Mouse (Mus musculus) midbrain, embryonic 12.5 days (tissue): ENCODE measurements around the gene Tat. TPM values are rescaled to one million over a fixed set of nuclear protein-coding genes. Genes with fewer than 3 reads are reported as not detected.
A peak's percentile ranks its signal among the peaks of the same experiment; 100 is the strongest.

Source experiments
- ATAC-seq: fragments of 200-750 bp; cut with Nextera tagmentation; 2 replicates; pipeline ENCODE4 v1.8.0; 2017; ENCODE audit warnings: low read depth, moderate TSS enrichment, moderate library complexity; ENCODE audit not compliant: low FRiP score
- H3K27ac ChIP-seq: fragments of 300-500 bp; sonication (generic); replicated peaks from 2 replicates; pipeline ENCODE4 v1.5.1; 2016; ENCODE audit warnings: mild to moderate bottlenecking
- H3K27me3 ChIP-seq: fragments of 300-500 bp; sonication (generic); 2 replicates; pipeline ENCODE4 v1.6.1; 2016; ENCODE audit warnings: mild to moderate bottlenecking
- H3K36me3 ChIP-seq: fragments of 300-500 bp; sonication (generic); 2 replicates; pipeline ENCODE4 v1.6.1; 2016
- H3K4me1 ChIP-seq: fragments of 300-500 bp; sonication (generic); 2 replicates; pipeline ENCODE4 v1.6.1; 2016
- H3K4me2 ChIP-seq: fragments of 300-500 bp; sonication (generic); replicated peaks from 2 replicates; pipeline ENCODE4 v1.6.1; 2016; ENCODE audit warnings: mild to moderate bottlenecking, moderate library complexity
- H3K4me3 ChIP-seq: fragments of 300-500 bp; sonication (generic); 2 replicates; pipeline ENCODE4 v1.5.1; 2016; ENCODE audit warnings: mild to moderate bottlenecking
- H3K9ac ChIP-seq: fragments of 300-500 bp; sonication (generic); replicated peaks from 2 replicates; pipeline ENCODE4 v1.6.1; 2016; ENCODE audit warnings: mild to moderate bottlenecking, moderate library complexity
- H3K9me3 ChIP-seq: fragments of 300-500 bp; sonication (generic); 2 replicates; pipeline ENCODE4 v1.6.1; 2016; ENCODE audit warnings: mild to moderate bottlenecking
- WGBS: fragments of 180-500 bp; shearing (Covaris S2); methylation state at CpG from one replicate; pipeline ENCODE4 v1.1.7; 2016; 5-methylcytosine and 5-hydroxymethylcytosine counted together
- polyA plus RNA-seq: library from polyadenylated mRNA; unstranded; fragments of >200 nt; fragmentation: Nextera tagmentation; extraction: Ambion mirVana; gene quantifications from 2 replicates; pipeline ENCODE4 v1.2.1, GENCODE M21; 2016

Gene Tat
- polyA plus RNA-seq, 1 experiment from 2014 or later: not detected

DNA sequence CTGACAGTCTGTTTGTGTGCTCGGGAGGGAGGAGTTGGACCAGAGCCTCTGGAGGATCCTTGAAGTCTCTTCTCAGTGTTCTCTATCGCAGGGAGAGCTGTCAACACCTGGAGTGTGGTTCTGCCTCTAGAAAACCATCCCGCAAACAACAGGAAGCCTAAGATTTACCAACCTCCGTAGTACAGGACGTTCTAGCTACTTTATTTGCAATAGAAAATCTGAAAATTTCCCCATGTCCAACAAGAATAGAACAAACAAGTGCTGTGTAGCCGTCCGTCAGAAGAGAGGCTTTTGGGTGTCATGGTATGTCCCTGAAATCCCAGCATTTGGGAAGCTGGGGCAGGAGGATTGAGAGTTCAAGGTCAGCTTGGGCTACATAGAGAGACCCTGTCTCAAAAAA, 2.5 kb upstream of the Tat start:
- H3K4me2 ChIP-seq: no peak overlapping the region
- no peaks in the 10 kb centered on the region for H3K4me1 ChIP-seq
- no peaks in the 10 kb centered on the region for H3K27me3 ChIP-seq
- no peaks in the 10 kb centered on the region for H3K36me3 ChIP-seq
- H3K27ac ChIP-seq: no peak overlapping the region
- no peaks in the 10 kb centered on the region for H3K9me3 ChIP-seq
- H3K4me3 ChIP-seq: no peak overlapping the region
- H3K9ac ChIP-seq: no peak overlapping the region
- 87% methylated on average over 7 of the region's 7 CpGs for WGBS
- ATAC-seq: no peak

DNA sequence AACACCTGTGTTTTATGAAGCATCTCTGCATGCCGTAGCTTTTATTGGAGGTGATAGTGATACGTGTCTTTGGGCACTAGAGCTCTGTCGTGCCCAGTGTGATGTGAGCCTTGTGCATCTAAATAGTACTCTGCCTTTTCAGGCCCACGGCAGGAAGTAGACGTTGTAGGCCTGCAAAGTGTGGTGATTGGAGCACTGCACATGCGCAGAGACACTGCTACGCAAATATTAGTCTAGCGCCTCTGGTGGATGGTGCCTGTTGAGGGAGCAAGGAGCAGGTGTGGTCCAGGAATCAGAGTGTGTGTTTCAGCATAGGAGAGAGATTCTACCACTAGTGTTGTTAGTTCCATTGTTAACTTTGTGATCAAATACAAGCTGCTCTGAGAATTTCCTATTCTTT, 1.1 kb upstream of the Tat start:
- Histone ChIP-seq H3K9ac (no peak overlapping the region), H3K27ac (no peak overlapping the region), H3K4me1 (no peaks in the 10 kb centered on the region), H3K27me3 (no peaks in the 10 kb centered on the region), H3K4me3 (no peak overlapping the region), H3K4me2 (no peak overlapping the region), H3K36me3 (no peaks in the 10 kb centered on the region), H3K9me3 (no peaks in the 10 kb centered on the region)
- 92% methylated on average over 8 of the region's 8 CpGs for WGBS
- ATAC-seq: no peak

DNA sequence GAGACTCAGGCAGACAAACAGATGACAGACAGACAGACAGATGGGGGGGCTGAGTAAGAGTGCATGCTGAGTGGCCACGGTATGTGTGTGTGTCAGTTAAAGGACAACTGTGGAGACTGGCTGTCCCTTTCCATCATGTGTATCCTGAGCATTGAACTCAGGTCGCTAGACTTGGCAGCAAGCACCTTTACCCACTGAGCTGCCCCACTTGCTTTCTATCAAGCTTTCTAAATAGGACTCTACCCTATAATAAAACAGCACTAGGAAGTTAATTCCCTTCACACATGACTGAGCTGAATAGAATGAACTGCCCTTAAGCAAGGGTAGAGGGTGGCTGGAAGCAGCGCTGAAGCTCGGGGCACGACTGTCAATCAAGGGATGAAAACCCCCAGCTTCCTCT, 1.9 kb downstream of the Tat start:
- Histone ChIP-seq H3K27ac (no peak overlapping the region), H3K9me3 (no peaks in the 10 kb centered on the region), H3K4me2 (no peak overlapping the region), H3K27me3 (no peaks in the 10 kb centered on the region), H3K4me3 (no peak overlapping the region), H3K36me3 (no peaks in the 10 kb centered on the region), H3K9ac (no peak overlapping the region), H3K4me1 (no peaks in the 10 kb centered on the region)
- 71% methylated on average over 5 of the region's 5 CpGs for WGBS
- ATAC-seq: no peak

DNA sequence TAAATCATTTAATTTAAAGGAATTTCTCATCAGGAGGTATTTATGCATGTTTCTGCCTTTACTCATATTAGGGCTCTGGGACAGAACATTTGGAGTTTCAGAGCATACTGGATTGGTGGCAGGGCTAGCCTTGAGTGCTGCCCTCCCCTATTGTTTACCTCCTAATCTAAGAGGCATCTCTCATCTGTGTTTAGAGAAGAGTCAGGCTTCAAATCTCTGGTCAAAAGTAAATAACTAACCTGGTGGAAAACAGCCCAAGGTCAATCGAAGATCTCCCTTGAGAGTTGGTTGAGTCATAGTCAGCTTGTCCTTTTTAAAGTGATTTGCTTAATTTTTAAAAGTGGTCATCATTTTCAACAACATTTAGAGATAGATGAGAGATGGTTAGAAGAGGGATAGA, 2.7 kb downstream of the Tat start:
- H3K9ac ChIP-seq: no peak overlapping the region
- no peak overlapping the region for H3K4me3 ChIP-seq
- no peak overlapping the region for H3K4me2 ChIP-seq
- no peaks in the 10 kb centered on the region for H3K4me1 ChIP-seq
- H3K27me3 ChIP-seq: no peaks in the 10 kb centered on the region
- no peaks in the 10 kb centered on the region for H3K36me3 ChIP-seq
- no peak overlapping the region for H3K27ac ChIP-seq
- no peaks in the 10 kb centered on the region for H3K9me3 ChIP-seq
- ATAC-seq: no peak
- WGBS: 82% methylated on average over 1 of the region's 1 CpGs

- Histone ChIP-seq H3K27me3 (no peaks in the 10 kb centered on the region), H3K4me1 (no peaks in the 10 kb centered on the region), H3K4me3 (no peak overlapping the region), H3K9ac (no peak overlapping the region), H3K4me2 (no peak overlapping the region), H3K9me3 (no peaks in the 10 kb centered on the region), H3K27ac (no peak overlapping the region), H3K36me3 (no peaks in the 10 kb centered on the region)
- WGBS: 95% methylated on average over 9 of the region's 9 CpGs
- no peak for ATAC-seq
Measured at GRCm38 (mm10) chr8:109997381-109997780, 7.1 kb downstream of the Tat start.

- no peaks in the 10 kb centered on the region for H3K36me3 ChIP-seq
- no peaks in the 10 kb centered on the region for H3K9me3 ChIP-seq
- no peak for ATAC-seq
- no peak overlapping the region for H3K9ac ChIP-seq
- no peak overlapping the region for H3K4me2 ChIP-seq
- H3K4me3 ChIP-seq: no peak overlapping the region
- 88% methylated on average over 7 of the region's 7 CpGs for WGBS
- no peaks in the 10 kb centered on the region for H3K4me1 ChIP-seq
- no peak overlapping the region for H3K27ac ChIP-seq
- H3K27me3 ChIP-seq: no peaks in the 10 kb centered on the region
Measured at GRCm38 (mm10) chr8:109998066-109998465, 7.8 kb downstream of the Tat start.

GRCm38 (mm10) chr8:109999974-110000373, 9.7 kb downstream of the Tat start:
- no peak overlapping the region for H3K9ac ChIP-seq
- H3K4me1 ChIP-seq: no peaks in the 10 kb centered on the region
- no peaks in the 10 kb centered on the region for H3K36me3 ChIP-seq
- no peak overlapping the region for H3K27ac ChIP-seq
- no peaks in the 10 kb centered on the region for H3K9me3 ChIP-seq
- H3K27me3 ChIP-seq: no peaks in the 10 kb centered on the region
- ATAC-seq: no peak
- no peak overlapping the region for H3K4me3 ChIP-seq
- H3K4me2 ChIP-seq: no peak overlapping the region
- 87% methylated on average over 10 of the region's 10 CpGs for WGBS

DNA sequence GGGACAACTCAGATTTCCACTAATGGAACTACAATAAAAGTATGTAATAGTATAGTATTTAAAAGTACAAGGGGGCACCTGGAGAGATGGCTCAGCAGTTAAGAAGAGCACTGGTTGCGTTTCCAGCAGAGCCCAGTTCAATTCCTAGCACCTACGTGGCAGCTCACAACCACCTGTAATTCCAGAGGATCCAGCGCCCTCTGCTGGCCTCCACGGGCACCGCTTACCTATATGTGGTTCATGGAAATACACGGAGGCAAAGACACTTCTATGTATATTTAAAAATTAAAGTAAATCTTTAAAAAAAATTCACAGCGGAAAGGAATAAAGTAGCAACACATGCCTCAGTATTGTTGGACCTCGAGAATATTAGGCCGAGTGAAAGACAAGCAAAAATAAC, 12.7 kb downstream of the Tat start:
- Histone ChIP-seq H3K36me3 (no peaks in the 10 kb centered on the region), H3K9me3 (no peaks in the 10 kb centered on the region), H3K27me3 (no peaks in the 10 kb centered on the region), H3K4me1 (peaks cover 7% of the 10 kb centered on the region; the same call in 1 of the 2 replicates), H3K4me2 (no peak overlapping the region), H3K27ac (no peak overlapping the region), H3K4me3 (no peak overlapping the region), H3K9ac (no peak overlapping the region)
- ATAC-seq: no peak
- 34% methylated on average over 9 of the region's 9 CpGs for WGBS

GRCm38 (mm10) chr8:110004300-110004699, 14.1 kb downstream of the Tat start:
- Histone ChIP-seq H3K9ac (no peak overlapping the region), H3K9me3 (no peaks in the 10 kb centered on the region), H3K4me1 (peaks cover 7% of the 10 kb centered on the region; the same call in 1 of the 2 replicates), H3K27ac (no peak overlapping the region), H3K27me3 (no peaks in the 10 kb centered on the region), H3K4me3 (no peak overlapping the region), H3K36me3 (no peaks in the 10 kb centered on the region), H3K4me2 (no peak overlapping the region)
- 84% methylated on average over 5 of the region's 5 CpGs for WGBS
- no peak for ATAC-seq

GRCm38 (mm10) chr8:110006312-110007023, 16.2 kb downstream of the Tat start:
- H3K9me3 ChIP-seq: no peaks in the 10 kb centered on the region
- H3K27me3 ChIP-seq: no peaks in the 10 kb centered on the region
- H3K4me3 ChIP-seq: no peak overlapping the region
- H3K4me2 ChIP-seq: no peak overlapping the region
- WGBS: 62% methylated on average over 17 of the region's 17 CpGs
- no peak overlapping the region for H3K9ac ChIP-seq
- no peak; the same call in 1 of the 2 replicates for ATAC-seq
- peak overlapping the region; percentile 60 for H3K27ac ChIP-seq
- H3K36me3 ChIP-seq: no peaks in the 10 kb centered on the region
- peaks cover 7% of the 10 kb centered on the region; the same call in 1 of the 2 replicates for H3K4me1 ChIP-seq

DNA sequence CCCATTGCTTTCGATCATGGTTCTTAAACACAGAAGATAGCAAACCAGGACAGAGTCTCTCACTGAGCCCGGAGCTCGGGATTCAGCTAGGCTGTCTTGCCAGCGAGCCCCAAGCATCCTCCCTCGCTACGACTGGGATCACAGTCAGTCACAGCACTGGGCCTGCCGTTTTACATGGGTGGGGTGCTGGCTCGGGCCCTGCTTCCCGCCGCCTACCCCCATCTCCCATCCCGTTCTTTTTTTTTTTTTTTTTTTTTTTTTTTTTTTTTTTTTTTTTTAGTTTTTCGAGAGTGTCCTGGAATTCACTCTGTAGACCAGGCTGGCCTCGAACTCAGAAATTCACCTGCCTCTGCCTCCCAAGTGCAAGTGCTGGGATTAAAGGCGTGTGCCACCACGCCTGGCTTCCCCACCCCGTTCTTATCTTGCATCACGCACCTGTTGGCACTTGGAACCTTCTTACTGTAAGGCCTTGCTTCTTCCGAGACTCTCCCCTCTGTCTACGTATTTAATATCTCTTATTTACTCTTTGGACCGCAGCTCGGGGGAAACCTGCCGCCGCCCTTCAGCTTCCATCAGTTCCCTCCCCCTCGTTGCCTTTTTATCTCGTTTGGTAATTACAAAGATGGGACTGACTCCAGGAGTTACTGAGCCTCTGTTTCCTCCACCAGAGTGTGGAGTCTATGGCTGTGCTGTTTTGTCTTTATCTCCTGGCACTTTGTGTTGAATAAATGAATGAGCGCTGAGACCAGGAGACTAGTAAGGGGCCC, 18.2 kb downstream of the Tat start:
- H3K27me3 ChIP-seq: peaks cover 2% of the 10 kb centered on the region; the same call in 1 of the 2 replicates
- no peak overlapping the region for H3K27ac ChIP-seq
- H3K9me3 ChIP-seq: no peaks in the 10 kb centered on the region
- no peak overlapping the region for H3K4me3 ChIP-seq
- peaks cover 7% of the 10 kb centered on the region; the same call in 1 of the 2 replicates for H3K4me1 ChIP-seq
- no peak for ATAC-seq
- H3K4me2 ChIP-seq: no peak overlapping the region
- no peaks in the 10 kb centered on the region for H3K36me3 ChIP-seq
- 90% methylated on average over 26 of the region's 26 CpGs for WGBS
- H3K9ac ChIP-seq: no peak overlapping the region

- H3K36me3 ChIP-seq: no peaks in the 10 kb centered on the region
- H3K4me1 ChIP-seq: peaks cover 7% of the 10 kb centered on the region; the same call in 1 of the 2 replicates
- no peak overlapping the region for H3K27ac ChIP-seq
- H3K9me3 ChIP-seq: no peaks in the 10 kb centered on the region
- 71% methylated on average over 8 of the region's 8 CpGs for WGBS
- no peak overlapping the region for H3K9ac ChIP-seq
- ATAC-seq: no peak
- H3K4me3 ChIP-seq: no peak overlapping the region
- peaks cover 2% of the 10 kb centered on the region; the same call in 1 of the 2 replicates for H3K27me3 ChIP-seq
- H3K4me2 ChIP-seq: no peak overlapping the region
Measured at GRCm38 (mm10) chr8:110008995-110009446, 18.8 kb downstream of the Tat start.
